Comparison of ENCODE assay signal across 21 mouse cellular contexts in the genomic region with DNA sequence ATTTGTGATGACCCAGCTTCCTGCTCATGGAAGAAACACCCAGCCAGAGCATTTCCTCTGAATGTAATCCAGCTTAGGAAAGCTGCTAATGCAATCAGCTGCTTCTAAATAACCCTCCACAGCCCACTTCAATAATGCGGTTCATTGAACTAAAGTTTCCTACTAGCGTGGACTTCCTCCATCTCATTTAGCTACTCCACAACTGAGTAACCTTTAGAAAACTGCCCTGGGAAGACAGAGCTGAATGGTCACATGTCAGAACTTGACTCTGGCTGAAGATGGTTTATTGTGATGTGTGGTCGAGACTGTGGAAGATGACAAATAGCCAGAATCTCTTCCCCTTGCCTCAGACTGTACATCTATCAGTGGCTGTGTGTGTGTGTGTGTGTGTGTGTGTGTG. TPM values are rescaled to one million over a fixed set of nuclear protein-coding genes. Genes with fewer than 3 reads are reported as not detected.
DNase-seq lines count a peak whose midpoint lies in the region; ATAC-seq and TF ChIP-seq lines count a peak whose summit lies in the region.
"Had no signal": no experiment of that assay in that cellular context is flagged by ENCODE, and none has a peak within 500 bp of the region (broad histone marks: within the 10 kb centered on the region; RNA-seq: fewer than 3 reads in every experiment).

No protein-coding gene starts in this region.

- H3K36me3 ChIP-seq in liver, adult 2 months (ENCODE audit: control insufficient read depth, insufficient read depth, low read length), result no peaks in the 10 kb centered on the region
- H3K36me3 ChIP-seq in liver, embryonic 12.5 days, result no peaks in the 10 kb centered on the region
- H3K36me3 ChIP-seq: limb, embryonic 12.5 days; lung, embryonic 15.5 days; neural tube, embryonic 13.5 days had no signal

- 69% methylated on average over 3 of the region's 3 CpGs for WGBS in liver, adult 2 months
- 51% methylated on average over 3 of the region's 3 CpGs for WGBS in liver, embryonic 12.5 days (ENCODE audit: insufficient replicate concordance)

- no peak overlapping the region for H3K4me3 ChIP-seq in liver, adult 2 months (ENCODE audit: insufficient read depth, low read depth, low read length)
- no peak overlapping the region for H3K4me3 ChIP-seq in liver, embryonic 12.5 days
- no peak overlapping the region for H3K4me3 ChIP-seq in brown adipose tissue, adult 24 weeks (ENCODE audit: insufficient read depth, low read depth, low read length)
- H3K4me3 ChIP-seq: left cerebral cortex, adult 2 months; limb, embryonic 12.5 days; lung, embryonic 15.5 days; megakaryocyte, embryonic 14.5 days; neural tube, embryonic 13.5 days had no signal

- H3K9ac ChIP-seq in liver, adult 2 months (ENCODE audit: low read depth, low read length), result no peak overlapping the region
- no peak overlapping the region for H3K9ac ChIP-seq in liver, embryonic 12.5 days
- H3K9ac ChIP-seq: hindbrain, embryonic 14.5 days; limb, embryonic 12.5 days; lung, embryonic 15.5 days; neural tube, embryonic 13.5 days had no signal

- no peaks in the 10 kb centered on the region for H3K9me3 ChIP-seq in liver, embryonic 12.5 days (replicated peaks)
- H3K9me3 ChIP-seq: limb, embryonic 12.5 days; lung, embryonic 15.5 days; neural tube, embryonic 13.5 days had no signal

- no peak for TF ChIP-seq POLR2A in liver, adult 2 months (IDR thresholded peaks at IDR 0.05; ENCODE audit: extremely low read depth, insufficient read depth, low read length)

- no peak for TF ChIP-seq CTCF in liver, adult 2 months (IDR thresholded peaks at IDR 0.05; ENCODE audit: low read depth, low read length)

- no peaks in the 10 kb centered on the region for H3K4me1 ChIP-seq in liver, adult 2 months (ENCODE audit: control insufficient read depth, insufficient read depth, low read length)
- H3K4me1 ChIP-seq in liver, embryonic 12.5 days, result no peaks in the 10 kb centered on the region
- H3K4me1 ChIP-seq in brown adipose tissue, adult 24 weeks (ENCODE audit: control insufficient read depth, insufficient read depth, insufficient read length, low read length), result peaks cover 2% of the 10 kb centered on the region; the same call in 1 of the 2 replicates
- H3K4me1 ChIP-seq: limb, embryonic 12.5 days; lung, embryonic 15.5 days; megakaryocyte, embryonic 14.5 days; neural tube, embryonic 13.5 days had no signal

- no peak overlapping the region for H3K4me2 ChIP-seq in liver, embryonic 12.5 days
- H3K4me2 ChIP-seq: hindbrain, embryonic 14.5 days; limb, embryonic 12.5 days; lung, embryonic 15.5 days; neural tube, embryonic 13.5 days had no signal

- DNase-seq in liver, adult 2 months (ENCODE audit: extremely low read depth, low read depth, low spot score), result peak; percentile 45
- DNase-seq in naive thymus-derived CD4-positive, alpha-beta T cell, adult 2 months (ENCODE audit: low read depth), result peak; percentile 47
- DNase-seq in embryo, embryonic 10 days (ENCODE audit: low spot score), result no peak
- no peak for DNase-seq in adrenal gland, postnatal 14 days
- DNase-seq: cerebellum, adult 11-12 months; kidney, adult 8-10 months; spleen, adult 18-20 months; thymus, postnatal 25 days had no signal

- H3K27ac ChIP-seq in liver, adult 2 months (replicated peaks; ENCODE audit: insufficient read depth, low read depth, low read length), result no peak overlapping the region
- H3K27ac ChIP-seq in liver, embryonic 12.5 days, result no peak overlapping the region
- peak overlapping the region; percentile 81 for H3K27ac ChIP-seq in brown adipose tissue, adult 24 weeks (replicated peaks; ENCODE audit: low read depth, low read length)
- H3K27ac ChIP-seq: hindbrain, embryonic 14.5 days; left cerebral cortex, adult 2 months; limb, embryonic 12.5 days; lung, embryonic 15.5 days; neural tube, embryonic 13.5 days had no signal

- H3K79me2 ChIP-seq in liver, adult 2 months (ENCODE audit: control insufficient read depth, insufficient read depth, low read length), result no peaks in the 10 kb centered on the region

- H3K27me3 ChIP-seq in liver, adult 2 months (ENCODE audit: control insufficient read depth, insufficient read depth, low read length), result no peaks in the 10 kb centered on the region
- H3K27me3 ChIP-seq in liver, embryonic 12.5 days (replicated peaks), result no peaks in the 10 kb centered on the region
- H3K27me3 ChIP-seq: limb, embryonic 12.5 days; lung, embryonic 15.5 days; megakaryocyte, embryonic 14.5 days; neural tube, embryonic 13.5 days had no signal

- ATAC-seq in liver, embryonic 12.5 days, result no peak
- peak; percentile 25 for ATAC-seq in CD4-positive, CD25-positive, alpha-beta regulatory T cell, adult 4 months
- ATAC-seq: Patski had no signal

RNA-seq across cellular contexts. Expression of a gene that starts 12.4 kb away (rescaled TPM):
- total RNA-seq in liver, adult 2 months (2014; rRNA removed), result 0.20 TPM in 1 of 2 replicates, not detected in the other
- not detected in 2 replicates for polyA plus RNA-seq in liver, adult 2 months (2012; rRNA removed)
- not detected in 2 replicates for polyA plus RNA-seq in liver, embryonic 12.5 days (2016; fragmentation: Nextera tagmentation; extraction: Ambion mirVana)
- polyA plus RNA-seq in CD4-positive, CD25-positive, alpha-beta regulatory T cell, adult 4 months (2017; shearing (Covaris generic)), result 100 to 1,000 TPM; 274 to 291 TPM
- not detected in 2 replicates for polyA plus RNA-seq in brown adipose tissue, adult 24 weeks (2012; ENCODE audit: insufficient read depth, insufficient read length, missing spikeins)
- 0.52 and 1.1 TPM in 2 replicates for total RNA-seq in adrenal gland, postnatal 14 days (2021)
- total RNA-seq: common myeloid progenitor, adult 5-6 weeks; left cerebral cortex, adult 2 months had no signal
- polyA plus RNA-seq: embryonic facial prominence, embryonic 14.5 days; forebrain, embryonic 11.5 days; hindbrain, embryonic 14.5 days; neural tube, embryonic 13.5 days; Patski had no signal

Comparison
In these comparisons a context has a peak if more than half of its experiments do, and no peak if none do; other contexts are left out.
1. DNase-seq: peak in liver, adult 2 months (single experiment) and naive thymus-derived CD4-positive, alpha-beta T cell, adult 2 months (single experiment); none in embryo, embryonic 10 days (single experiment) and adrenal gland, postnatal 14 days (single experiment).
2. RNA of a gene that starts 12.4 kb away (polyA plus RNA-seq): 274 to 291 TPM in CD4-positive, CD25-positive, alpha-beta regulatory T cell, adult 4 months; not detected in liver, adult 2 months, not detected in liver, embryonic 12.5 days and not detected in brown adipose tissue, adult 24 weeks; every median in the first group is over 100 times any median in the second.